Mouse (Mus musculus) retina, postnatal 1 day (tissue): Measurements from ENCODE around the gene Nav2.

ENCODE experiments used
- DNase-seq: peaks from one replicate; pipeline ENCODE4 v3.0.0-alpha.2; 2012

Nav2 gene

GRCm38 (mm10) chr7:49225741-49226140, 317.2 kb downstream of the Nav2 start:
- no peak for DNase-seq

- no peak for DNase-seq
These were observed 324.5 kb downstream of the Nav2 start for GRCm38 (mm10) chr7:49232969-49233368.

DNA sequence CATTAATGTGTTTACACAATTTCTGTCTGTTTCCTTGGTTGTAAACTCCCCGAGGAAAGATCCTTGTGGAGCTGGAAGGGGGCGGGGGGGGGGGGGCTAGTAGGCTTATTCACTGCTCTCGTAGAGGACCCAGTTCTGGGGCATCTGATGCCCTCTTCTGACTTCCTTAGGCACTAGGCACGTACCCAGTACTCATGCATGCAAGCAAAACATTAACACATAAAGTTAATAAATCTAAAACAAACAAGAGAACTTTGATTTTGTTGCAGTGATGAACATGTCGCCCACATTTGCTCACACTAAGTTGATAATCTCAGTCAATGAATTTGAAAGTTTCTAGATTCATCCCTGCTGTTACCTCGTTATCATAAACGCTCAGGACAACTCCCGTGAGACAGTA, 325.8 kb downstream of the Nav2 start:
- DNase-seq: no peak

DNA sequence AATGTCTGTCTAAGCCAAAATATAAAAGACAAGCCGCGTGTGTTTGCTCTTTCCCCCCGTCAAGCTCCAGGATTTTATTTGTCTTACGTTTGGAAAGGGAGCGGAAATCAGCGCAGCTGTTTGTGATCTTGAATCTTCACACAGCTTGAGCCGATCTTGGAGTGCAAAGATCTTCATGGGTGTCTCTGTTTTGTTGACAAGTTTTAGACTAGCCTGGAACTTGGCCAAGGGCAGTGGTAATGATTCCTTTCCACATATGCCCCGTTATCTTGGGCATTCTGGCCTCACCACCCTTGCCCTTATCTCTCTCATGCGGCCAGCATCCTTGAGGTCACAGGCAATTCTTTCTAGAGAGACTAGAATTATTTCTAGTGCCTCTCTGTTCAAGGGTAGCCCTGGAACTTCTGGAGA, 326.8 kb downstream of the Nav2 start:
- DNase-seq: no peak

GRCm38 (mm10) chr7:49235821-49236220, 327.3 kb downstream of the Nav2 start:
- no peak for DNase-seq

DNA sequence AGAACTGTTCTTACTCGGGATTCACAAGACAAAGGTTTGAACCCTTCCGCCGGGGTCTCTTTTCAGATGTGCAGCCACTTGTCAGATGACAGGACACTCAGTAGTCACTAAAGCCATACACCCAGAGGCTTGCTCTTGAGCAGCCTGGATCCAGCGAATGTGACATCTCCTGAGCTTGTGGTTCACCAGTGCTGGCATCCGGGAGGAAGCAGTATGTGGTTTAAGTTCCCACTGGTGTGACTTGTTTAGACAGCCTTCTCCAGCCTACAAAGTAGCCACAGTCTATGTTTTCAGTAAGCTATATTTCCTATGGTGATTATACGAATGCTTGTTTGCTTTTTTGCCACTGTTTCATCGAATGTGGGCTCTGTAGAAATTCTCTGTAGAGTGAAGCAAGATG, 331.9 kb downstream of the Nav2 start:
- DNase-seq: no peak

DNA sequence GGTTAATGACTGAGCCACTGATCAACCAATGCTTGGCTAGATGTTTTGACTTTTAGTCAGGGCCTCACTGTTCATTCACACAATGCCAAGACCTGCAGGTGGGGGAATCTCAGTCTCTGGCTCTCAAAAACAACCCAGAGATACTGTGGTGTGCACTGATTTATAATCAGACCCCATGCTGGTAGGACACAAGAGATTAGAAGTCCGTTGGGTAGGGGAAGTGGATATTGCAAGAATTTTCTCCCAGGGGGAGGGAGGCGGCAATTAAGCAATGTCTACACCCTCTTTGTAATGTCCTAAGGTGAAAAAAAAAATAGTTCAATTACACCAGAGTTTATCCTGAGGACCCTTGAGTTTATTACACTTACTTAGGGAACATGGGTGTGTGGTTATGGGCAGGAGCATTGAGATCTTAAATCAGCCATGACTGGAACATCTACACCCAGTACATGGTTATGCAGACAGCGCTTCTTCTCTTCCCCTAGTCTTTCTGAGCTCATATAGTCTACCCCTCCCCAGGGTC, 332.8 kb downstream of the Nav2 start:
- DNase-seq: no peak

DNA sequence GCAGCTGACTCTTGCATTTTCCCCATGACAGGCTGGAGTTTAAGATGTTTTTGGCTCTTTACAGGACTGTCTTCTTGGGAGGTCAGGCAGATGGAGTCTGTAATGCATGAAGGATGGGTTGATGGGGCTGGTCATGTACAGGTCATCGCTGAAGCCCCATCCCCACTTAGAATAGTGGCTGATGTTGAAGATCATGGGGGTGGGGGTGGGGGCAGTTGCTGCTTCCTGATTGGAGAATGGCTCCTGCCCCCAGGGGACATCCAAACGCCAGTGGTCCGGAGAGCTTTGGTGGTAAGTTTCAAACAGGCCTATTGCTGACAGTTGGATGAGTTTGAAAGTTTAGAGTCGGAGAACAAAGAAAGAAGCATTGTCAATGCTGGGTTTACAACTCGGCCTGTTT, 333.7 kb downstream of the Nav2 start:
- no peak for DNase-seq

DNA sequence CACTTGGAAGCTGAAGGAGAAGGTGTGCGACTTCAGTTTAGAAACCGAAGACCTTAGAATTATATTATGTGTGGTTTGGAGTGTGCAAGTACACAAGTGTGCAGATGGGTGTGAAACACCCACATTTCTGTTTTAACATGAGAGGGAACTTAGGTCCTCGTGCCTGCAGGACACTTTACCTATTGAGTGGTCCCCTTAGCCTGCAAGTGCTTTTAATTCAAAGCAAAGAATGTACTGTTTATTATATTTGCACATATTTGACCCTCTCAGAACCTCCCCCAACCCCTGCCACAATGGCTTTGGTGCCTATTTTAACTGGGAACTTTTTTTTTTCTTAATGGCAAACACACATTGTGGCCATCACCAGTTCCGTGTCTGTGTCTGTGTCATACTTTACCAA, 334.6 kb downstream of the Nav2 start:
- no peak for DNase-seq

DNA sequence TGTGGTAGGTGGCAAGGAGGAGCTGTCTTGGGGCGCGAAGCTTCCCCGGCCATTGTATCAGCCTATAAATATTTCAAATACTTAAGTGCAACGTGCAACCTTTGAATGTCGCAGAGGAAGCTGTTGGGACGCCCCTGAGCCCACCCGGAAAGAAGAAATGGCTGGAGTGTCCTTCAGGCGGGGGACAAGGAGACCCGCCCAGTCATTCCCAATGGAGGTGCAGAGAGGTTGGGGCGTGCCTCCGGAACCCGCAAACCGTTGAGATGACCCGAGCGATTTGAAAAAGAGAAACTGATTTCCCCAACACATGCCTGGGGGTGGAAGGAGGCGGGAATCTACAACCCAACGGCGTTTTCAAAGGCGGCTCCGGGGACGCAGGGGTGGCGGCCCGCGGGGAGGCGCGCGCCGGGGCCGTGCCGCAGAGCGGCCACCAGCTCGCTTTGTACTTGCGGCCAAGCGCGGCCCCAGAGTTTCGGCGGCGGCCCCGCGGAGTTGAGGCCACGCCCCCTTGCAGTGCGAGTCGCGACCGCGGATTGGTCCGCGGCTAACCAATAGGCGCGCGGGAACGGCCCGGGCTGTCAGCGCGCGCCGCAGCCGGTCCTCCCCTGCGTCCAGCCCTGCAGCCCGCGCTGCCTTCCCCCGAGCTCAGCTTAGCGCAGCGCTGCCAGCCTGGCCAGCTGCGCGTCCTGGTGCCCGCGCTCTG, 337.2 kb downstream of the Nav2 start:
- DNase-seq: peak; percentile 97

- DNase-seq: no peak
These were observed 337.7 kb downstream of the Nav2 start for GRCm38 (mm10) chr7:49246240-49246578.

DNA sequence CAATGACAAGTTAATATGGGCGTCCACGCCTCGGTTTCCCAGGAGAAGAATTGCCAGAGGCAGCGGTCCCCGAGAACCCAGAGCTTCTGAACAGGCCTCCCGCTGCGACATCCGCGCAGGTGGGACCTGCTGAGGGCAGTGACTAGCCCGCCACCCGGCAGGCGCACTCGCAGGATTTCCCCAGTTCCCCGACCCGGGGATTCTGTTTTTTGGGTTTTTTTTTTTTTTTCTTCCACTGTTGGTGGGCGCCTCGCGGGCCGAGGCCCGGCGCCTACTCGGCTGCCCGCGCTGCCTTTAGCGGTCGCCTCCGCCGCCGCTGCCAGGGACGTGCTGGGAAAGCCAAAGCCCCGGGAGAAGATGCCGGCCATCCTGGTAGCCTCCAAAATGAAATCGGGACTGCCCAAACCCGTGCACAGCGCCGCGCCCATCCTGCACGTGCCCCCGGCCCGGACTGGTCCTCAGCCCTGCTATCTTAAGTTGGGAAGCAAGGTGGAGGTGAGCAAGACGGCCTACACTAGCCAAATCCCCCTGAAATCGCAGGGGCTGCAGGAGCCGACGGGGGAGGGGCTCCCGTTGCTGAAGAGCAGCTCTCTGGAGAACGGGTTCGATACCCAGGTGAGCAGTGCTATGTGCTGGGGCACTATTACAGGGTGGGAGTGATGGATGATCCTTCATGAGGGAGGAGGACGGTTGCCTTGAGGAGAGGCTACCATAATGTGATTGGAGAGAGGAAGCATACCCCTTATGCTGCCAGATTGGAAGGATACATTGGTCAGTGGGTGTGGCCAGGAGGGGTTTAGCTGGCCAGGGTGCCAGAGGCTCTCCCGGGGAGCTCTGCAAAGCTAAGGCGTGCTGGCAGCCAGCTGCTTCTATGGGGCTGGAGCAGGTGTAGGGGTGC, 338.3 kb downstream of the Nav2 start:
- DNase-seq: no peak

- DNase-seq: peak; percentile 21
These were observed 339.3 kb downstream of the Nav2 start for GRCm38 (mm10) chr7:49247744-49248331.

- DNase-seq: no peak
These were observed 340.0 kb downstream of the Nav2 start for GRCm38 (mm10) chr7:49248333-49249086.

DNA sequence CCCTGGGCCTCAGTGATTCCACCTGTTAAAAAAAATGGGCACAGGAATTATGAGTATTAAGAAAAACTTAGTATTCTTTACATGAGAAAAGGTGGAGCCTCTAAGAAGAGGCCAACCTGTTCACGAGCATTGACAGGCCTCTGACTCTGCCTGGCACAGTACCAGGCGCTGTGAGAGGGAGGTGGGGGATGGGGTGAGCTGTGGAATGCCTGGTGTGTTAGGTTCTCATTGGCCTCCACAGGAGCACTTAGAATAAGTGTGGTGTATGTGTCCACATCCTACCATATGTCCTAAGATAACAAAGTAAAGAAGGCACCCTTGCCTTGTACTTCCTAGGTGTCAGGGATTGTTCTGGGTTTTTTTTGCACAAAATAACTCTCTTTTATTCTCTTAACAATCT, 340.9 kb downstream of the Nav2 start:
- no peak for DNase-seq

GRCm38 (mm10) chr7:49249996-49250395, 341.5 kb downstream of the Nav2 start:
- DNase-seq: peak; percentile 88

- no peak for DNase-seq
These were observed 342.2 kb downstream of the Nav2 start for GRCm38 (mm10) chr7:49250581-49251307.

- DNase-seq: no peak
These were observed 342.8 kb downstream of the Nav2 start for GRCm38 (mm10) chr7:49251308-49251638.

DNA sequence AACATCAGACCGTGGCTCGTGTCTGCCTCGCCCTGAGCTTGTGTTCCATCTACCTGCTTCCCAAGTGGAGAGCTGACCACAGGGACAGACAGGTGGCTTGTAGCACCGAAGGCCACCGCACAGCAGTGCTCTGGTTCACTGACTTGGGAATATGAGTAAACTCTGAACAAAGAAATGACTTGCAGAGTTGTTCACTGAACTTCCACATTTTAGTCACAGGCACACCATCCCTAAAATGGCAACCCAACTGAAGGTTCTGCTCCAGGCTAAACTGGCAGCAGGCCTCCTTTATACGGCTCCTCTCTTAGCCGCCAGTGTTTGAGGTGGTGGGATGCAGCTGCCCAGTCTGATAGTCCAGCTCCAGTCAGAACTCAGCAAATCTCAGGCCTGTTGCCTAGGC, 343.9 kb downstream of the Nav2 start:
- DNase-seq: no peak

DNA sequence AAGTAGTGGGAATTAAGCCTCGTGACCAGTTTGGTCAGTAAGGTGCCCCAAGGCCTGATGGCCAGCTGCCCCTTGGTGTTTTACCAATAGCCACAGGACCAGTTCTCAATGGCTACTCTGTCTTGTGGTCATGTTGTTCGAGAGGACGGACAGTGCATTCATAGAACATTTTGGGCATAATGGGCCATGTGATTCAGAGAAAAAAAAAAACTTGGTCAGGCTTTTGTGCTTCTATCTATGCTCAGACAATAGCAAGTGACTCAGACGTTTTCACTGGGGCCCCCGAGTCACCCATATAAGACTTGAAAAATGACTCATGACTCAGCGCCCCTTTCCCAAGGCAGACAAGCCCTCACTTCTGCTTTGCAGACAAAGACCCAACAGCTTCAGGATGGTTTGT, 344.4 kb downstream of the Nav2 start:
- no peak for DNase-seq

DNA sequence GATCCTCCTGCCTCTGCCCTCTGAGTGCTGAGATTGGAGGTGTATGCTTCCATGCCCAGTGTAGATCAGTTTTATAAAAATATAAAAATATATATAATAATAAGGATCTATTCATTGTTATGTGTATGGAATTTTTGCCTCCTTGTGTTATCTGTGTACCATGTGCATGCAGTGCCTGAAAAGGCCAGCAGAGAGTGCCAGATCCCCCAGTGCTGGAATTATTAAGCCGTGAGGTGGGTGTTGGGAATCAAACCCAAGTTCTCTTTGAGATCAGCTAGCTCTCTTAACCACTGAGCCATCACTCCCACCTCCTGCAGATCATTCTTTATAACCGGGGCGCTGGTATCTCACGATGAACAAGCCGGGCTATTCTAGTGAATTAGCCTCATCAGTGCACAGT, 346.5 kb downstream of the Nav2 start:
- DNase-seq: no peak

DNA sequence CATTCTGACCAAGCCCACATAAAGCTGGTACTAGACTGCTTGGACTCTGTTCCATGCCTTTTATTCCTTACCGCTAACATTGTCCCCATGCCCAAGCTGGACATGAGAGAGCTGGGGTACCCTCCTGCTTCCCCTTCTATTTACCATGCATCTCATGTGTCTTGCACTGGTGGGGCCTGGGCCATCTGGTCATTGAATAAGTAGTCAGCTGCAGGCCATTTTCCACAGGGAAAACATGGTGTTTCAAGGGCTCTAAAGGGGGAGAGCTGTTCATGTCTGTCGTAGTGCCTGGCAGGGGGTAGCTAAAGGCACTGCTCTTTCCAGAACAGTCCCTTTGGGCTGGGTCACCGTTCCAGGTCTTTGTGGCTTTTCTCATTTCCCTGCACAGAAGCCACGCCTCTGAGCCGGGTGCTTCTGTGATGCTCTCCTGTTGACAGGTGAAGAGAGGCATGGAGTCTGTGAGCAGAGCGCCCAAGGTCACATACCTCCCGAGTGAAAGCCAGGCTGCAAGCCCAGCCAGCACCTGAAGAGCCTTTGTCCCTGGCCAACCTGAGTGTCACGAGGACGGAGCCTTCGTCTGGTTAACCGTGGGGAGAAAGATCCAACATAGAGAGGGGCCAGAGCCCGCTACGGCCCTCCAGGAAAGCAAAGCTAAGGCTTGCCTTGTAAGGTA, 348.9 kb downstream of the Nav2 start:
- no peak for DNase-seq
